Mouse (Mus musculus) lung, adult 2 months (tissue): ENCODE measurements at regions not wholly inside any gene's neighbourhood (a gene's known extent, or its start where the extent isn't known, plus 50 kb on each side); places are given as distances from the start of the nearest gene placed in this dataset.

ENCODE experiments used
- DNase-seq: peaks from one replicate; pipeline ENCODE4 v3.0.0; 2022
- H3K4me1 ChIP-seq: fragments of 200-500 bp; 2 replicates; pipeline ENCODE4 v1.6.1; 2011; ENCODE audit warnings: low read length; ENCODE audit not compliant: control insufficient read depth, insufficient read depth
- H3K4me3 ChIP-seq: fragments of 200-500 bp; replicated peaks from 2 replicates; pipeline ENCODE3; 2011; ENCODE audit warnings: low read depth, mild to moderate bottlenecking, control low read depth, low read length; ENCODE audit errors: extremely low read depth
- CTCF ChIP-seq: fragments of 200-500 bp; IDR thresholded peaks from 2 replicates; pipeline ENCODE4 v1.5.1; 2011; ENCODE audit warnings: mild to moderate bottlenecking, low read length, control low read depth; ENCODE audit not compliant: insufficient read depth
- POLR2A ChIP-seq: fragments of 200-500 bp; IDR thresholded peaks from 2 replicates; pipeline ENCODE4 v1.6.1; 2011; ENCODE audit warnings: low read depth, mild to moderate bottlenecking, control low read depth, low read length, borderline replicate concordance; ENCODE audit errors: extremely low read depth
- WGBS: fragments of 180-500 bp; shearing (Covaris S2); methylation state at CpG from one replicate; pipeline ENCODE4 v1.1.7; 2018; 5-methylcytosine and 5-hydroxymethylcytosine counted together

GRCm38 (mm10) chr17:83135441-83136120, 79.5 kb upstream of the Pkdcc start:
- Histone ChIP-seq H3K4me1 (no peaks in the 10 kb centered on the region), H3K4me3 (no peak overlapping the region)
- WGBS, result 76% methylated on average over 6 of the region's 6 CpGs
- no peak for DNase-seq
- no peak for TF ChIP-seq POLR2A
- no peak for TF ChIP-seq CTCF

- WGBS, result 88% methylated on average over 5 of the region's 5 CpGs
- TF ChIP-seq CTCF (no peak), POLR2A (no peak)
- DNase-seq, result no peak
Observed at GRCm38 (mm10) chr17:83136267-83136666, 78.8 kb upstream of the Pkdcc start.

GRCm38 (mm10) chr17:83137720-83138119, 77.4 kb upstream of the Pkdcc start:
- 65% methylated on average over 7 of the region's 7 CpGs for WGBS
- TF ChIP-seq CTCF, result no peak
- TF ChIP-seq POLR2A, result no peak
- H3K4me3 ChIP-seq, result no peak overlapping the region

More at GRCm38 (mm10) chr17:83136267-83136666, 78.8 kb upstream of the Pkdcc start:
- Histone ChIP-seq H3K4me3 (no peak overlapping the region), H3K4me1 (no peaks in the 10 kb centered on the region)

DNA sequence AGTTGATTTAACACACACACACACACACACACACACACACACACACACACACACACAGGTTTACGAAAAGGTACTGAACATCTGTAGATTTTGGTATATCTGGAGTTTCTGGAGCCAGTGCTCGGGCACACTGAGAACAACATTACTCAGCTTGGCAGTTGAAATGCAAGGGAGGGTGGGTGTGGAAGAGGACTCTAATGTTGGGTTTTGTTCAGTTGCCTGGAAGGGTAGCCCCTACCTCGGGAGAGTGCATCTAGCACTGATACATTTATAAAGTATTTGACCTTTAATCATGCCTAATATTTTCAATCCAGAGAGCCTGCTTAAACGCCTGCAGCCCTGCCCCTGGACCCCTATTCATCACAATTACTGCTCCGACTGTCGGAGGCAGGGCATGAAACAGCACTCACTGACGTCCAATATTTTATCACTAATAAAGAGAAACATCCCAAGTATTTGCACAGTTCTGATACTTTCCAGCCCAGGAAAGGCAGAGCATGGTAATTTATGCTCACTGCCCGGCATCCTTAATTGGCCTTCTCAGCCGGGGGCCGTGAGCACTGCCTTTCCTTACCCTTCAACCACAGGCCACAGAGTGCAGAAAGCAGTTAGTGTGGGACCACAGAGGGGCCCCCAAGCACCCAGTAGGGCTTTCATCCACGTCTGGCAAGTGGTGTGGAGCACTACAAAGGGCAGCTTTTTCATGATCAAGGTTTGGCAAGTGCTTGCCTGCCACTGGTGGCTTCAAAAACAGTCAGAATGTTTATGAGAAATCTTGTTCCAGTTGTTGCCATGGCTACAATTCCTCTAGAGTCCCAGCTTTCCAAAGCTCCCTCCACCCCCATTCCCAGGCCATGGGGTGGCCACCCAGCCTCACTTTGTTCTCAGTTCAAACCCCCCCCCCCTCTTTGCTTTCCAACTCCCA, 76.3 kb upstream of the Pkdcc start:
- 49% methylated on average over 11 of the region's 11 CpGs for WGBS
- no peak for DNase-seq
- no peak overlapping the region for H3K4me3 ChIP-seq
- no peaks in the 10 kb centered on the region for H3K4me1 ChIP-seq
- TF ChIP-seq POLR2A (no peak), CTCF (no peak)

More at GRCm38 (mm10) chr17:83137720-83138119, 77.4 kb upstream of the Pkdcc start:
- DNase-seq, result no peak
- H3K4me1 ChIP-seq, result no peaks in the 10 kb centered on the region

DNA sequence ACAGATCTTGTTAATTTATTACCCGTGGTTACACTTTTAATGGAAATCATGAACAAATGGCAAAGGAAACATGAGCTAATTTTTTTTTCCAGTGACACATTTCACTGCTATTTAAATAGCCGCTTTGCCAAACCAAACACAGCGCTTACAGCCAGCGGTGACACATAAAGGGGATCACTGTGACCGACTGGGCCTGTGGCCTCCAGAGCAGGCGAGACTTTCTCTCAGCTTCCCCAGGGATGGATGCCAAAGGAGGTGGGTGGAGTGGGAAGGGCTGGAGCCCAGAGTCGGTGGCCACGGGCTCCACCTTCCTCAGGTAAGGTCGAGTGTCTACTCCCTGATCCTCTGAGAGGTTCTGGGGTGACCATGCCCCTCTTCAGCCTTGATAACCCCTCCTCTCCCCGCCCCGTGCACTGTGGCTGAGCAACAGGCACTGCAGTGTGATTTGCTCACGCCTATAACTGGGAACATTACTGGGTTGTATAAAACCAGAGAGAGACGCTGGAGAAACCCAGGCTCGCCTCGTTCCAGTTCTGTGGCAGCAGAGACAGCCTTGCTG, 66.6 kb upstream of the Pkdcc start:
- TF ChIP-seq POLR2A (no peak), CTCF (no peak)
- DNase-seq, result peak; percentile 42

GRCm38 (mm10) chr17:83149336-83149735, 65.8 kb upstream of the Pkdcc start:
- WGBS, result 86% methylated on average over 6 of the region's 6 CpGs

More for the DNA sequence above, 66.6 kb upstream of the Pkdcc start:
- 61% methylated on average over 15 of the region's 15 CpGs for WGBS
- Histone ChIP-seq H3K4me3 (no peak overlapping the region), H3K4me1 (no peaks in the 10 kb centered on the region)

GRCm38 (mm10) chr17:83155106-83155505, 60.0 kb upstream of the Pkdcc start:
- no peak for DNase-seq
- Histone ChIP-seq H3K4me3 (no peak overlapping the region), H3K4me1 (no peaks in the 10 kb centered on the region)
- WGBS, result 87% methylated on average over 4 of the region's 4 CpGs
- TF ChIP-seq CTCF (no peak), POLR2A (no peak)

More at GRCm38 (mm10) chr17:83149336-83149735, 65.8 kb upstream of the Pkdcc start:
- no peaks in the 10 kb centered on the region for H3K4me1 ChIP-seq
- no peak for DNase-seq
- TF ChIP-seq POLR2A (no peak), CTCF (no peak)
- no peak overlapping the region for H3K4me3 ChIP-seq

DNA sequence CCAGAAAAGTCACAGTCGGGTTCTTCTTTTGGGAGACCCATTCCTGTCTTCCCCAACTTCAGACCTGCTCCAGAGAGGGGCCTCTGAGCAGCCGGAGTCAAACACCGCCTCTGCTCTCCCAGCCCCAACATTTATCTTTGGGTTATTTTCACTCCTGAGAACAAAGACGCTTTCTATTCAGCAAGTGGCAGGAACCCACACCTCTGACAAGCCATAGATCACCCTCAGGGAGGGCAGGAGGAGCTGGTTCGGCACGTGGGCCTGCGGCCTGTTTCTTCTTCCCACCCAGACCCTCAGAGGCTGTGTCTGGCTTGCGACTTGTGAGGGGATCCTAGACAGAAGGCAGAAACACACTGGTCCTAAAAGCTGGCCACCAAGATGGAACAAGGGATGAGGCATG, 58.4 kb upstream of the Pkdcc start:
- H3K4me3 ChIP-seq, result no peak overlapping the region
- TF ChIP-seq POLR2A, result no peak
- TF ChIP-seq CTCF, result no peak
- no peaks in the 10 kb centered on the region for H3K4me1 ChIP-seq
- WGBS, result 44% methylated on average over 8 of the region's 8 CpGs
- DNase-seq, result no peak

GRCm38 (mm10) chr17:83158053-83158452, 57.0 kb upstream of the Pkdcc start:
- 87% methylated on average over 6 of the region's 6 CpGs for WGBS
- H3K4me1 ChIP-seq, result no peaks in the 10 kb centered on the region

More at GRCm38 (mm10) chr17:83158053-83158452, 57.0 kb upstream of the Pkdcc start:
- TF ChIP-seq CTCF (no peak), POLR2A (no peak)
- H3K4me3 ChIP-seq, result no peak overlapping the region
- no peak for DNase-seq
